Mouse (Mus musculus): Measurements from ENCODE around the gene Topaz1. TPM values are rescaled to one million over a fixed set of nuclear protein-coding genes. Genes with fewer than 3 reads are reported as not detected.

Gene Topaz1
- total and polyA plus RNA-seq, 3 experiments = 0.11 TPM; not detected in 2

GRCm38 (mm10) chr9:122736742-122737141 is 10.4 kb upstream of the Topaz1 start:
- peaks cover 6% of the 10 kb centered on the region; the same call in 1 of the 2 replicates for H3K27me3 ChIP-seq (ENCODE audit: insufficient read depth, low read length)
- no peaks in the 10 kb centered on the region for H3K9me3 ChIP-seq (replicated peaks)
- no peaks in the 10 kb centered on the region for H3K36me3 ChIP-seq (replicated peaks)
- TF ChIP-seq CTCF (IDR thresholded peaks at IDR 0.05; ENCODE audit: low read depth, low read length) (0 out of 2 replicates have a peak, but pooled peaks have one; percentile 14), GATA1 (IDR thresholded peaks at IDR 0.05; ENCODE audit: borderline replicate concordance, low read length) (no peak)
- ATAC-seq (ENCODE audit: extremely low read depth, insufficient number of reproducible peaks, low FRiP score, poor library complexity, severe bottlenecking) (no peak), DNase-seq (ENCODE audit: low spot score) (peak; percentile 9)
- H3K4me3 ChIP-seq (ENCODE audit: low read depth, low read length) = no peak overlapping the region
- no peaks in the 10 kb centered on the region for H3K4me1 ChIP-seq (ENCODE audit: insufficient read depth, low read depth, low read length)

DNA sequence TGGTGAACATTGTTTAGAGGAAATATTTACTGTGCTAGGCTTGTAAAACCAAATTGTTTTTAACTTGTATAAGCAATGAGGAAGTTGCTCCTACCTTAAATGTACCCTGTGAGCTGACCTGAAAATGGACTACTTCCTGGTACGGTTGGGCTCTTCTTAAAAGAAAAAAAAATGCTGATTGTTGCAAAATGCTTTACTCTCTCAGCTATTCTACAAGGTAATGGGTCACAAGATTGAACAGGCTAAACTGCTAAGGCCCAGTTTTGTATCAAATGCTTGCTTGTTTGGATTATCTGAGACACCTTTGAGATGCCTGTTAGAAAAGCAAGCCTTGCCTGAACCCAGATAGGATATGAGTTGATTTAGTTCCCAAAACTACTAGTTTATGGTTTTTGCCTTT is 1.3 kb upstream of the Topaz1 start:
- peaks cover 8% of the 10 kb centered on the region; the same call in 1 of the 2 replicates for H3K27me3 ChIP-seq (ENCODE audit: insufficient read depth, low read length)
- no peak for ATAC-seq (ENCODE audit: extremely low read depth, insufficient number of reproducible peaks, low FRiP score, poor library complexity, severe bottlenecking)
- no peak overlapping the region for H3K4me3 ChIP-seq (ENCODE audit: low read depth, low read length)
- no peaks in the 10 kb centered on the region for H3K4me1 ChIP-seq (ENCODE audit: insufficient read depth, low read depth, low read length)
- TF ChIP-seq CTCF (IDR thresholded peaks at IDR 0.05; ENCODE audit: low read depth, low read length) = no peak
- no peak for TF ChIP-seq POLR2AphosphoS5 (IDR thresholded peaks at IDR 0.05; ENCODE audit: insufficient replicate concordance, low read depth, low read length)
- TF ChIP-seq GATA1 (IDR thresholded peaks at IDR 0.05; ENCODE audit: borderline replicate concordance, low read length) = no peak
- no peak for TF ChIP-seq TAL1 (conservative IDR thresholded peaks at IDR 0.05; ENCODE audit: low read depth, low read length)
- TF ChIP-seq GATA2 (IDR thresholded peaks at IDR 0.05; ENCODE audit: borderline replicate concordance, low read depth, low read length) = no peak
- DNase-seq (ENCODE audit: low spot score) = no peak
- H3K36me3 ChIP-seq (replicated peaks) = no peaks in the 10 kb centered on the region
- no peaks in the 10 kb centered on the region for H3K9me3 ChIP-seq (replicated peaks)

DNA sequence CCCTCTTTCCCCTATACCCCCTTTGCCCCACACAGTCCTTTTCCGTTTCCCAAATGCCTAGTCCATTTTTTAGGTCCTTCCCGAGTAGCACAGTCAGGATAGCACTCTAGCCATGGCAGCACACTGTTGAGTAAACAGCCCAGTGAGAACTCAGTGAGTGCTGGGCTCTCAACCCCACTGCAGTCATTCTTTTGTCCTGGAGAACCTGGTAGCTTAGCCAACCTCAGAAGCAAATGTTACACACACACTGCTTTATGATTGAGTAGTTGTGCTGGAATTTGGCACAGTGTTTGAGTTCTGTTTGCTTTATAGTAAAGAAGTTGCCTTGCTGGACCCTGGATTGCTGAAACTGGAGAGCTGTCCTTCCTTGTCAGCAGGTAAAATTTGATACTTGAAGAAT is 10.5 kb downstream of the Topaz1 start:
- Histone ChIP-seq H3K27me3 (ENCODE audit: insufficient read depth, low read length) (0 out of 2 replicates have a peak, but pooled peaks cover 2% of the 10 kb centered on the region), H3K4me1 (ENCODE audit: insufficient read depth, low read depth, low read length) (no peaks in the 10 kb centered on the region), H3K36me3 (replicated peaks) (no peaks in the 10 kb centered on the region), H3K9me3 (replicated peaks) (no peaks in the 10 kb centered on the region), H3K4me3 (ENCODE audit: low read depth, low read length) (no peak overlapping the region)
- no peak for ATAC-seq (ENCODE audit: extremely low read depth, insufficient number of reproducible peaks, low FRiP score, poor library complexity, severe bottlenecking)
- DNase-seq (ENCODE audit: low spot score) = no peak
- TF ChIP-seq POLR2AphosphoS5 (IDR thresholded peaks at IDR 0.05; ENCODE audit: insufficient replicate concordance, low read depth, low read length) = no peak
- no peak for TF ChIP-seq TAL1 (conservative IDR thresholded peaks at IDR 0.05; ENCODE audit: low read depth, low read length)

- ATAC-seq (ENCODE audit: extremely low read depth, insufficient number of reproducible peaks, low FRiP score, poor library complexity, severe bottlenecking) = no peak
- TF ChIP-seq GATA1 (IDR thresholded peaks at IDR 0.05; ENCODE audit: borderline replicate concordance, low read length) (no peak), POLR2AphosphoS5 (IDR thresholded peaks at IDR 0.05; ENCODE audit: insufficient replicate concordance, low read depth, low read length) (no peak), TAL1 (conservative IDR thresholded peaks at IDR 0.05; ENCODE audit: low read depth, low read length) (no peak), CTCF (IDR thresholded peaks at IDR 0.05; ENCODE audit: low read depth, low read length) (no peak), GATA2 (IDR thresholded peaks at IDR 0.05; ENCODE audit: borderline replicate concordance, low read depth, low read length) (no peak)
These were observed 13.0 kb downstream of the Topaz1 start for GRCm38 (mm10) chr9:122760111-122760510.

DNA sequence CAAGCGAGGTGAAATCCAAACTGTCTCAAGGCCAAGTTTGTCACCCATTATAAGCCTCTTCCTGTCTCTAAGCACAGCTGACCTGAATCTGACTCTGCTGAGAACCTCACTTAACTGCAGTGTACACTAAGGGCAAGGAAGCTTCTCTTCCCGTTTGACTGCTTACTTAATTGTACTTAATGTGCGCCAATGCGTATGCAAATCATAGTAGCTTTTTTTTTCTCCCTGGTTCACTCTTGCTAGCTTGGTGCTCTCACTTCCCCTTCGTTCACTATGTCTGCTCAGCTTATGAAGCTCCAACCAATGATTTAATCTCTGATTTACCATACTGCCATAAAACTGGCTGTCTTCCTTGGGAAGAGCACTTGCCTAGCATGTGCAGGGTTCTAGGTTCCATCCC is 38.1 kb downstream of the Topaz1 start:
- Histone ChIP-seq H3K4me1 (ENCODE audit: insufficient read depth, low read depth, low read length) (no peaks in the 10 kb centered on the region), H3K9me3 (replicated peaks) (no peaks in the 10 kb centered on the region), H3K4me3 (ENCODE audit: low read depth, low read length) (no peak overlapping the region), H3K27me3 (ENCODE audit: insufficient read depth, low read length) (peaks cover 12% of the 10 kb centered on the region), H3K36me3 (replicated peaks) (no peaks in the 10 kb centered on the region)
- ATAC-seq (ENCODE audit: extremely low read depth, insufficient number of reproducible peaks, low FRiP score, poor library complexity, severe bottlenecking) (no peak), DNase-seq (ENCODE audit: low spot score) (no peak)
- TF ChIP-seq GATA1 (IDR thresholded peaks at IDR 0.05; ENCODE audit: borderline replicate concordance, low read length) = no peak
- TF ChIP-seq CTCF (IDR thresholded peaks at IDR 0.05; ENCODE audit: low read depth, low read length) = no peak
- no peak for TF ChIP-seq POLR2AphosphoS5 (IDR thresholded peaks at IDR 0.05; ENCODE audit: insufficient replicate concordance, low read depth, low read length)
- no peak for TF ChIP-seq TAL1 (conservative IDR thresholded peaks at IDR 0.05; ENCODE audit: low read depth, low read length)
- no peak for TF ChIP-seq GATA2 (IDR thresholded peaks at IDR 0.05; ENCODE audit: borderline replicate concordance, low read depth, low read length)

More at GRCm38 (mm10) chr9:122760111-122760510, 13.0 kb downstream of the Topaz1 start:
- no peaks in the 10 kb centered on the region for H3K36me3 ChIP-seq (replicated peaks)
- H3K4me3 ChIP-seq (ENCODE audit: low read depth, low read length) = no peak overlapping the region
- no peak for DNase-seq (ENCODE audit: low spot score)
- H3K9me3 ChIP-seq (replicated peaks) = no peaks in the 10 kb centered on the region
- H3K4me1 ChIP-seq (ENCODE audit: insufficient read depth, low read depth, low read length) = no peaks in the 10 kb centered on the region
- 0 out of 2 replicates have a peak, but pooled peaks cover 2% of the 10 kb centered on the region for H3K27me3 ChIP-seq (ENCODE audit: insufficient read depth, low read length)

GRCm38 (mm10) chr9:122786534-122786933 is 39.4 kb downstream of the Topaz1 start:
- H3K9me3 ChIP-seq (replicated peaks) = no peaks in the 10 kb centered on the region
- ATAC-seq (ENCODE audit: extremely low read depth, insufficient number of reproducible peaks, low FRiP score, poor library complexity, severe bottlenecking) (no peak), DNase-seq (ENCODE audit: low spot score) (no peak)
- no peak overlapping the region for H3K4me3 ChIP-seq (ENCODE audit: low read depth, low read length)
- no peaks in the 10 kb centered on the region for H3K36me3 ChIP-seq (replicated peaks)
- no peaks in the 10 kb centered on the region for H3K4me1 ChIP-seq (ENCODE audit: insufficient read depth, low read depth, low read length)
- peaks cover 12% of the 10 kb centered on the region; the same call in 1 of the 2 replicates for H3K27me3 ChIP-seq (ENCODE audit: insufficient read depth, low read length)
- TF ChIP-seq GATA1 (IDR thresholded peaks at IDR 0.05; ENCODE audit: borderline replicate concordance, low read length) (no peak), POLR2AphosphoS5 (IDR thresholded peaks at IDR 0.05; ENCODE audit: insufficient replicate concordance, low read depth, low read length) (no peak)
